Mouse (Mus musculus) cerebellum, adult 2 months (tissue): ENCODE results near the gene Nod1.

Experiments used
- CTCF ChIP-seq: fragments of 200-500 bp; IDR thresholded peaks from 2 replicates; pipeline ENCODE4 v1.5.1; 2011; ENCODE audit warnings: low read depth, mild to moderate bottlenecking, control low read depth, low read length, moderate library complexity, borderline replicate concordance; ENCODE audit not compliant: insufficient read depth
- POLR2A ChIP-seq: fragments of 200-500 bp; IDR thresholded peaks from 2 replicates; pipeline ENCODE4 v1.6.1; 2011; ENCODE audit warnings: low read length, control low read depth, borderline replicate concordance; ENCODE audit not compliant: insufficient read depth

GRCm38 (mm10) chr6:55018417-55018816, 46.0 kb upstream of the Nod1 start:
- TF ChIP-seq CTCF (no peak), POLR2A (no peak)
